Mouse (Mus musculus): ENCODE results near the gene Gm10337.

DNA sequence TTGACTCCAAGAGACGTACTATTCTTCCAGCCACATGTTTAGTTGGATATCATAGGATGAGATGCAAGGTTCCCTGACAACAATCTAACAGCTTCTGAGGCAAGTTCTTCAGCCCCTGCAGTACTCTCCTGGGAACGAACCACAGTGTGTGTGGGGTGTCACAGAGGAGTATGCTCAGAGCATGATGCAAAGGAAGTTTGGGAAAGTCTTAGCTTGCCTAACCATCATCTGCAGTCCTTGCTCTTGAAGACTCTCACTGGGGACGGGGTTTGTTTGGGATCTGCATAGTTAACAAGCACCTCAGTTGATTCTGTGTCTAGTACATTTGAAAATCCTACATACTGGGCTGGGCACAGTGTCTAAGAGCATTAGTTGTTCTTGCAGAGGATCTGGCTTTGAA lies 4.8 kb downstream of the Gm10337 start:
- no peak for TF ChIP-seq CTCF (IDR thresholded peaks at IDR 0.05)
- no peak for TF ChIP-seq EP300 (IDR thresholded peaks at IDR 0.05)
